Mouse (Mus musculus) kidney, postnatal 25 days (tissue): Measurements from ENCODE around the gene Mpc2.
A peak's percentile ranks its signal among the peaks of the same experiment; 100 is the strongest.

Source experiments
- DNase-seq, 2 experiments: peaks; one replicate each; pipeline ENCODE4 v3.0.0; 2021; ENCODE audit warnings: mixed read lengths in 2 of 2

Gene Mpc2

GRCm38 (mm10) chr1:165460360-165460800, at the start of gene Mpc2, which contains the start of gene Dcaf6:
Gene Mpc2 (plus strand): TSS chr1:165460637.
Gene Dcaf6 (minus strand): TSS chr1:165460475.
- DNase-seq = peak; percentile 99

- no peak for DNase-seq
These were observed 39.0 kb upstream of the Mpc2 start for GRCm38 (mm10) chr1:165421357-165421915.

- DNase-seq = no peak
These were observed 34.2 kb upstream of the Mpc2 start for GRCm38 (mm10) chr1:165426254-165426653.

- no peak for DNase-seq
These were observed 27.6 kb upstream of the Mpc2 start for GRCm38 (mm10) chr1:165432883-165433282.

- no peak for DNase-seq
These were observed 22.0 kb upstream of the Mpc2 start for GRCm38 (mm10) chr1:165438289-165439021.

- no peak for DNase-seq
These were observed 19.6 kb upstream of the Mpc2 start for GRCm38 (mm10) chr1:165440788-165441187.

- no peak for DNase-seq
These were observed 19.2 kb upstream of the Mpc2 start for GRCm38 (mm10) chr1:165441201-165441600.

GRCm38 (mm10) chr1:165441719-165442118, 18.7 kb upstream of the Mpc2 start:
- no peak for DNase-seq

- DNase-seq = no peak
These were observed 1.4 kb upstream of the Mpc2 start for GRCm38 (mm10) chr1:165459041-165459502.

GRCm38 (mm10) chr1:165459503-165460181, 795 bp upstream of the Mpc2 start:
- peak; percentile 67 to 80 for DNase-seq

GRCm38 (mm10) chr1:165460801-165461377, 452 bp downstream of the Mpc2 start:
- peak; percentile 98 to 100 for DNase-seq

- DNase-seq = peak; percentile 51 to 81
These were observed 1.2 kb downstream of the Mpc2 start for GRCm38 (mm10) chr1:165461681-165462080.

GRCm38 (mm10) chr1:165462861-165463260, 2.4 kb downstream of the Mpc2 start:
- DNase-seq = no peak

- DNase-seq = no peak
These were observed 4.1 kb downstream of the Mpc2 start for GRCm38 (mm10) chr1:165464574-165464973.

- no peak for DNase-seq
These were observed 8.5 kb downstream of the Mpc2 start for GRCm38 (mm10) chr1:165468971-165469370.

GRCm38 (mm10) chr1:165469717-165470116, 9.3 kb downstream of the Mpc2 start:
- DNase-seq = peak; percentile 33 to 47

GRCm38 (mm10) chr1:165471490-165471889, 11.1 kb downstream of the Mpc2 start:
- no peak for DNase-seq

GRCm38 (mm10) chr1:165484688-165485233, 24.3 kb downstream of the Mpc2 start, which contains the start of gene Adcy10:
Gene Adcy10 (plus strand): TSS chr1:165485183.
- DNase-seq = no peak

- DNase-seq = peak; percentile 36 to 47
These were observed 25.7 kb downstream of the Mpc2 start for GRCm38 (mm10) chr1:165486108-165486507.

- DNase-seq = no peak
These were observed 28.8 kb downstream of the Mpc2 start for GRCm38 (mm10) chr1:165489197-165489596.

- DNase-seq = no peak
These were observed 38.4 kb downstream of the Mpc2 start for GRCm38 (mm10) chr1:165498856-165499255.

- DNase-seq = peak; percentile 78 to 86
These were observed 43.0 kb downstream of the Mpc2 start for GRCm38 (mm10) chr1:165503307-165504024.
